Mouse (Mus musculus) lung, embryonic 15.5 days (tissue): ENCODE measurements at regions not wholly inside any gene's neighbourhood (a gene's known extent, or its start where the extent isn't known, plus 50 kb on each side); places are given as distances from the start of the nearest gene placed in this dataset.
"Not testable (repeated sequence)": the region's sequence is repeated elsewhere in the genome, so short reads cannot be mapped to it uniquely, and the experiment has no call there.

Source experiments
- ATAC-seq: fragments of 200-750 bp; cut with Nextera tagmentation; 2 replicates; pipeline ENCODE4 v1.8.0; 2017; ENCODE audit warnings: moderate number of reproducible peaks, borderline replicate concordance; ENCODE audit not compliant: low FRiP score, low TSS enrichment; ENCODE audit errors: extremely low read depth
- H3K27ac ChIP-seq: fragments of 300-500 bp; sonication (generic); 2 replicates; pipeline ENCODE4 v1.5.1; 2015; ENCODE audit warnings: moderate library complexity, mild to moderate bottlenecking, inconsistent platforms
- H3K27me3 ChIP-seq: fragments of 300-500 bp; sonication (generic); 2 replicates; pipeline ENCODE4 v1.6.1; 2015; ENCODE audit warnings: inconsistent platforms
- H3K36me3 ChIP-seq: fragments of 300-500 bp; sonication (generic); 2 replicates; pipeline ENCODE4 v1.6.1; 2015; ENCODE audit warnings: inconsistent platforms
- H3K4me1 ChIP-seq: fragments of 300-500 bp; sonication (generic); 2 replicates; pipeline ENCODE4 v1.6.1; 2015; ENCODE audit warnings: inconsistent platforms
- H3K4me2 ChIP-seq: fragments of 300-500 bp; sonication (generic); 2 replicates; pipeline ENCODE4 v1.6.1; 2015; ENCODE audit warnings: inconsistent platforms, mild to moderate bottlenecking, moderate library complexity
- H3K4me3 ChIP-seq: fragments of 300-500 bp; sonication (generic); 2 replicates; pipeline ENCODE4 v1.5.1; 2015; ENCODE audit warnings: mild to moderate bottlenecking, inconsistent platforms
- H3K9ac ChIP-seq: fragments of 300-500 bp; sonication (generic); 2 replicates; pipeline ENCODE4 v1.6.1; 2015; ENCODE audit warnings: inconsistent platforms
- H3K9me3 ChIP-seq: fragments of 300-500 bp; sonication (generic); 2 replicates; pipeline ENCODE4 v1.6.1; 2016; ENCODE audit warnings: inconsistent platforms
- WGBS: fragments of 180-500 bp; shearing (Covaris S2); methylation state at CpG from one replicate; pipeline ENCODE4 v1.1.7; 2015; 5-methylcytosine and 5-hydroxymethylcytosine counted together

DNA sequence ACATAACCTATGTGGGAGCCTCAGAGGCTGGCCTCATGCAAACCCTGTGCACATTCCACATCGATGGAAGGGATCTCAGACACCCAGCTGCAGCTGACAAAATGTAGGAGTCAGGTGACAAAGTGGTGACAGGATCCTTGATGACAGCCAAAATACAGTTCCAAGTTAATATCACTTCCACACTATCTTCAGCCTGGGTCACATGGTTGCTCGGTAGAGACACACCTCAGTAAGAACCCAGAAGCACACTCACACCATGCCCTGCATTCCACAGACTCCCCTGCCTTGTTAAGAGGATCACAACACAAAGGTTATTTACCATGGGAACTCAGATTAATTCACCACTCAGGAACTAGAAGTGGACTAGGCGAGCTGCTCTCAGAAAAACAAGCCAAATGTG, 505.4 kb upstream of the Hsf2 start:
- peak; percentile 73; the same call in 1 of the 2 replicates for ATAC-seq
- Histone ChIP-seq H3K4me2 (no peak overlapping the region), H3K4me1 (peaks cover 8% of the 10 kb centered on the region; the same call in 1 of the 2 replicates), H3K27me3 (no peaks in the 10 kb centered on the region), H3K36me3 (no peaks in the 10 kb centered on the region), H3K4me3 (no peak overlapping the region), H3K9me3 (no peaks in the 10 kb centered on the region), H3K27ac (peak overlapping the region; percentile 41; the same call in 1 of the 2 replicates), H3K9ac (no peak overlapping the region)
- 21% methylated on average over 3 of the region's 3 CpGs for WGBS

GRCm38 (mm10) chr10:56982526-56983190, 503.5 kb upstream of the Hsf2 start:
- no peak overlapping the region for H3K9ac ChIP-seq
- H3K4me3 ChIP-seq, result no peak overlapping the region
- H3K4me2 ChIP-seq, result no peak overlapping the region
- H3K4me1 ChIP-seq, result peaks cover 8% of the 10 kb centered on the region; the same call in 1 of the 2 replicates
- H3K36me3 ChIP-seq, result no peaks in the 10 kb centered on the region
- 66% methylated on average over 8 of the region's 8 CpGs for WGBS
- H3K9me3 ChIP-seq, result no peaks in the 10 kb centered on the region
- ATAC-seq, result no peak
- H3K27ac ChIP-seq, result no peak overlapping the region
- no peaks in the 10 kb centered on the region for H3K27me3 ChIP-seq

GRCm38 (mm10) chr10:56994969-56995368, 491.2 kb upstream of the Hsf2 start:
- H3K36me3 ChIP-seq, result no peaks in the 10 kb centered on the region
- no peak overlapping the region for H3K9ac ChIP-seq
- no peaks in the 10 kb centered on the region for H3K4me1 ChIP-seq
- H3K27me3 ChIP-seq, result no peaks in the 10 kb centered on the region
- H3K27ac ChIP-seq, result no peak overlapping the region
- WGBS, result 90% methylated on average over 3 of the region's 3 CpGs
- ATAC-seq, result no peak
- H3K4me3 ChIP-seq, result no peak overlapping the region
- H3K4me2 ChIP-seq, result no peak overlapping the region
- no peaks in the 10 kb centered on the region for H3K9me3 ChIP-seq

DNA sequence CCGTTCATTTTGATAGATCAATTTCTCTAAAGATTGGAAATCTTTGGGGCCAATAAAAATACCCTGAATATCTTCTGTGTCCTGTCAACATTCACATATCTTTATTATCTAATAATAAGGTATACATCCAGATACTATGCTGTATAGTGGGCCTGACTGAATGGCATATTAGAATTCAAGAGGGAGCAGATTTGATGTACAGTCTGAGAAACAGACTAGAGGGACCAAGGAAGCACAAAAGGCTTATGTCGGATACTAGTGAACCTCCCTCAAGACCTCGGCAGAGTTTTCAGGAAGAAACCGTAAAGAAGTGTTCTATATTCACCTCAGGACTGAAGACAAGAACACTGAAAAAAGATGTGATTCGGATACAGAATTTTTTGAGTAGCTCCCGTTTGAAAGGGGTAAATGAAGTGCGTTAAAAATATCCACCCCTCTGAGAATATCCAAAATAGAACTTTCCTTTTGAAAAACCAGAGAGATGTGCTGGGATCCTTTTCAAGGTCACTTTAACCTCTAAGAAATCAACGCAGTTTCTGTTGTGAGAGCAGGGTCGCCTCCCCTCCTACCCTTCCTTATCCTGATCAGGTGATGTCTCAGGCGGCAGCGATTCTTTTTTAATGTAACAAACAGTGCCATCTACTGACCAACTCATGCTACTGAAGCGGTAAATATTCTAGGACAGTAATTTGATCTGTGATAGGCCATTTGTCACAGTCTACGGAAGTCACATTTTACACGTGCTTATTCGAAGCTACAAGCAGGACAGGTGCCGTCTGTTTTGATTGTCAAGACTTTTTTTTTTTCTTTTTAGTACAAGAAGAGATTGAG, 485.1 kb upstream of the Hsf2 start:
- H3K9ac ChIP-seq, result no peak overlapping the region
- 23% methylated on average over 16 of the region's 16 CpGs for WGBS

GRCm38 (mm10) chr10:57001723-57002110, 484.5 kb upstream of the Hsf2 start:
- Histone ChIP-seq H3K9me3 (no peaks in the 10 kb centered on the region), H3K4me1 (no peaks in the 10 kb centered on the region), H3K9ac (no peak overlapping the region), H3K27ac (no peak overlapping the region), H3K4me3 (no peak overlapping the region), H3K4me2 (peak overlapping the region; percentile 40), H3K27me3 (no peaks in the 10 kb centered on the region), H3K36me3 (no peaks in the 10 kb centered on the region)
- 49% methylated on average over 8 of the region's 8 CpGs for WGBS
- ATAC-seq, result no peak

More for the DNA sequence above, 485.1 kb upstream of the Hsf2 start:
- Histone ChIP-seq H3K9me3 (no peaks in the 10 kb centered on the region), H3K4me3 (no peak overlapping the region), H3K27ac (no peak overlapping the region), H3K27me3 (no peaks in the 10 kb centered on the region), H3K4me2 (peak overlapping the region; percentile 40), H3K4me1 (no peaks in the 10 kb centered on the region), H3K36me3 (no peaks in the 10 kb centered on the region)
- ATAC-seq, result peak; percentile 46; the same call in 1 of the 2 replicates

- Histone ChIP-seq H3K27ac (no peak overlapping the region), H3K9ac (no peak overlapping the region), H3K27me3 (no peaks in the 10 kb centered on the region), H3K36me3 (no peaks in the 10 kb centered on the region), H3K4me3 (no peak overlapping the region), H3K4me1 (no peaks in the 10 kb centered on the region), H3K9me3 (no peaks in the 10 kb centered on the region), H3K4me2 (no peak overlapping the region)
- no peak for ATAC-seq
- WGBS, result 65% methylated on average over 2 of the region's 2 CpGs
These were observed 448.5 kb upstream of the Hsf2 start for GRCm38 (mm10) chr10:57037641-57038040.

DNA sequence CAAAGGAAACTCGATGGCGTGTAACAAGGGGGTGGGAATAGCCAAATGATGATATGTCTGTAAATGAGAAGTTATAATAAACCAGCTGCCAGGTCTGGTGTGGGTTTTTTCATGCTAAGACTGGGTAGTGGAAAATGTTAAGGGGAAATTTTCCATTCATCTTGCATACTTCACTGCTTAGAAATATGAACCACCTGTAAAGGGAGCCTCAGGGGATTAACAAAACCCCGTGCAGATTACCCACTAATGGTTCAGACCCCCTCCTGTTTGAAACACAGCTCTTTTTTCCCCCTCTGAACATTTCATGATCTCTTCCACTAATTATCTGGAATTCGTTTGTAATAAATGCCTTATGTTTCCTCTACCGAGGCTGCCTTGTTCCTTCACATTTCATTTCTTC, 446.0 kb upstream of the Hsf2 start:
- Histone ChIP-seq H3K9me3 (no peaks in the 10 kb centered on the region), H3K27me3 (no peaks in the 10 kb centered on the region), H3K27ac (no peak overlapping the region), H3K36me3 (no peaks in the 10 kb centered on the region), H3K4me3 (no peak overlapping the region), H3K9ac (no peak overlapping the region), H3K4me2 (no peak overlapping the region), H3K4me1 (no peaks in the 10 kb centered on the region)
- WGBS, result 39% methylated on average over 5 of the region's 5 CpGs
- no peak for ATAC-seq

DNA sequence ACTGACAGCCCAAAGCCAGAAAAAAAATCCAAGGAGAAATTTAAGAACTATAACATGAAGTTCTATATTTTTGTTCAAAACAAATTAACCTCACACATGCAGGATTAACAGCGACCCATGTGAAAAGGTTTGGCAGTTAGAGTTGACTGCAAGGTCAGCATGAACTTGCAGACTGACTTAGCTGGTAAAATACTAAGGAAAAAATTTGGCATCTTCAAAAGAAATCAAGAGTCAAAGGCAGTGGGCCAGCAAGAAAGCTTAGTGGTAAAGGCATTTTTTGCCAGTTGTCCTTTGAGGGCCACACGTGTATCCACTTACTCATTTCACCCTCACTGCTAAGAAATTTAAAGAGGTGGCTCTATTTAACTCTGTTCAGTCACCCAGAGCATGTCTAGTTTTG, 440.2 kb upstream of the Hsf2 start:
- ATAC-seq, result no peak

GRCm38 (mm10) chr10:57046891-57047290, 439.3 kb upstream of the Hsf2 start:
- no peaks in the 10 kb centered on the region for H3K36me3 ChIP-seq
- no peak overlapping the region for H3K4me3 ChIP-seq
- no peaks in the 10 kb centered on the region for H3K4me1 ChIP-seq
- no peaks in the 10 kb centered on the region for H3K27me3 ChIP-seq
- H3K27ac ChIP-seq, result no peak overlapping the region
- H3K9me3 ChIP-seq, result no peaks in the 10 kb centered on the region
- no peak for ATAC-seq
- WGBS, result 41% methylated on average over 2 of the region's 2 CpGs
- H3K4me2 ChIP-seq, result no peak overlapping the region
- H3K9ac ChIP-seq, result no peak overlapping the region

More for the DNA sequence above, 440.2 kb upstream of the Hsf2 start:
- H3K4me2 ChIP-seq, result no peak overlapping the region
- H3K27ac ChIP-seq, result no peak overlapping the region
- H3K9me3 ChIP-seq, result no peaks in the 10 kb centered on the region
- H3K36me3 ChIP-seq, result no peaks in the 10 kb centered on the region
- H3K4me3 ChIP-seq, result no peak overlapping the region
- H3K4me1 ChIP-seq, result no peaks in the 10 kb centered on the region
- H3K27me3 ChIP-seq, result no peaks in the 10 kb centered on the region
- H3K9ac ChIP-seq, result no peak overlapping the region
- WGBS, result 63% methylated on average over 2 of the region's 2 CpGs

DNA sequence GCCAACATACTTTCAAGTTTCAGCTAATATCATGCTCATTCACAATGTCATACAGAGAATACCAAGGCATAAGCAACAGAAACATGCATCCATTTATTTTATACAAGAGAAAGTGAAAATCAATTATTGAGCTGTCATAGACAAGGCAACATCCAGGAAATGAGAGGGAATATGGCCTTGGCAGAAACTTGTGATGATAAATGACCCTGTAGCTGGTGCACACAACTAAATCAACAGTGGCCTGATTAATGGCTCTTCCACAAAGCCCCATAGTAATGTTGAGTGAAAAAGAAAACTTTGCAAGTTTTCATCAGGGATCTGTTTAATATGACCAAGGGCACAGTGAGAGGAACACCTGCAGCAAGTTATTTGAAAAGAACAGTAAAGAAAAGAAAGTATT, 438.5 kb upstream of the Hsf2 start:
- Histone ChIP-seq H3K9me3 (no peaks in the 10 kb centered on the region), H3K4me2 (no peak overlapping the region), H3K36me3 (no peaks in the 10 kb centered on the region), H3K9ac (no peak overlapping the region), H3K27me3 (no peaks in the 10 kb centered on the region), H3K4me1 (no peaks in the 10 kb centered on the region), H3K4me3 (no peak overlapping the region), H3K27ac (no peak overlapping the region)
- no peak for ATAC-seq

DNA sequence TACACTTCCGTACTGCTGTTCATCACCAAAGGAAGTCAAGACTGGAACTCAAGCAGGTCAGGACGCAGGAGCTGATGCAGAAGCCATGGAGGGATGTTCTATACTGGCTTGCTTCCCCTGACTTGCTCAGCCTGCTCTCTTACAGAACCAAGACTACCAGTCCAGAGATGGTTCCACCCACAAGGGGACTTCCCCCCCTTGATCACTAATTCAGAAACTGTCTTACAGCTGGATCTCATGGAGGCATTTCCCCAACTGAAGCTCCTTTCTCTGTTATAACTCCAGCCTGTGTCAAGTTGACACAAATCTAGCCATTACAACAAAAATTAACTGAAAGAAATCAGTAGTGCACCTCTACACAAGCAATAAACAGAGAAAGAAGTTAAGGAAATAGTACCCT, 432.8 kb upstream of the Hsf2 start:
- H3K9me3 ChIP-seq, H3K27ac ChIP-seq, H3K4me2 ChIP-seq, ATAC-seq, H3K9ac ChIP-seq, H3K4me1 ChIP-seq, H3K27me3 ChIP-seq, H3K4me3 ChIP-seq, H3K36me3 ChIP-seq: not testable (repeated sequence)
- 89% methylated on average over 2 of the region's 2 CpGs for WGBS

DNA sequence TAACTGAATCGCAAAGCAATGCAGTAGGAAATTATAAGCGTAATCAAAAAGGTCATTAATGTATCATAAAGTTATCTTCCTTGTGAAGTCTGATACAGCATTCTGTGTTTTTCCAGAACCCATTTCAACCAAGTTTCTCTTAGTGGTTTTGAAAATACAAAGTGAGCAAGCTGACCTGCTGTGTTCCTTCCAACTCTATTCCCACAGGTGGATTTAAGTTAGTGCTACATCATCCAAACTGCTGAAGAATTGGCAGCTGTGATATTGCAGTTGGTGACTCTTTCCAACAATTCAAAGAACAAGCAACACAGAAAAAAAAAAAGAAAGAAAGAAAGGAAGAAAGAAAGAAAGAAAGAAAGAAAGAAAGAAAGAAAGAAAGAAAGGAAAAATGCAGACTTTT, 396.1 kb upstream of the Hsf2 start:
- no peaks in the 10 kb centered on the region for H3K9me3 ChIP-seq
- WGBS, result 87% methylated on average over 2 of the region's 2 CpGs
- H3K9ac ChIP-seq, result no peak overlapping the region
- no peak overlapping the region for H3K4me3 ChIP-seq
- no peak overlapping the region for H3K27ac ChIP-seq
- no peaks in the 10 kb centered on the region for H3K4me1 ChIP-seq
- no peaks in the 10 kb centered on the region for H3K36me3 ChIP-seq
- H3K27me3 ChIP-seq, result no peaks in the 10 kb centered on the region
- no peak for ATAC-seq
- H3K4me2 ChIP-seq, result no peak overlapping the region
